Mouse (Mus musculus) heart, adult 18-20 months (tissue): ENCODE measurements at regions not wholly inside any gene's neighbourhood (a gene's known extent, or its start where the extent isn't known, plus 50 kb on each side); places are given as distances from the start of the nearest gene placed in this dataset.

Source experiments
- DNase-seq, 2 experiments: peaks; one replicate each; pipeline ENCODE4 v3.0.0; 2021 to 2022; ENCODE audit warnings: mixed read lengths in 1 of 2

- no peak for DNase-seq
Observed at GRCm38 (mm10) chr11:110902918-110903317, 64.9 kb upstream of the Kcnj16 start.
